Mouse (Mus musculus): ENCODE data around the gene Syndig1. TPM values are rescaled to one million over a fixed set of nuclear protein-coding genes. Genes with fewer than 3 reads are reported as not detected.
A peak's percentile ranks its signal among the peaks of the same experiment; 100 is the strongest.

Syndig1 gene
- polyA plus RNA-seq, 1 experiment from 2014 or later = 109 TPM

DNA sequence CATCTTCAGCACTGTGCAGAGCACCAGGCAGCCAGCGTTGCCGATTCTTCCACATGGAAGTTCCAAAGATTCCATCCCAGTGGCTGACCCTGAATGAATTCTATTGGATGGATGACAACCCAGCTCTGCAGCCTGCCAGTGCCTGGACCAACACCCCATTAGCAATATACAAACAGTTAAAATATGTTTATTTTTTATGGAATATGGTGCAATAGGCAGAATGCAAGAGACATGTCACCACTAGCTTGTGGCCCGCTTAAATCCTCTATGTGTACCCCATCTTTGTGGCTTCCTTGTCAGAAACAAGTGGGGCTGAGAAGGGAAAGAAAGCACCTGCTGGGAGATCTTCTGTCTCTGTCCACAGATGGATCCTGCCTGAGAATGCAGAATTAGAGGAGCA lies 174.5 kb downstream of the Syndig1 start:
- no peaks in the 10 kb centered on the region for H3K27me3 ChIP-seq (ENCODE audit: control insufficient read depth, insufficient read depth, low read length)
- H3K9me3 ChIP-seq (ENCODE audit: control insufficient read depth, low read length) = no peaks in the 10 kb centered on the region
- 98% methylated on average over 3 of the region's 3 CpGs for WGBS
- no peak overlapping the region for H3K9ac ChIP-seq (replicated peaks; ENCODE audit: low read depth, low read length)
- no peaks in the 10 kb centered on the region for H3K36me3 ChIP-seq (ENCODE audit: control insufficient read depth, insufficient read depth, low read length)
- no peak overlapping the region for H3K4me3 ChIP-seq (ENCODE audit: low read depth, low read length)
- no peaks in the 10 kb centered on the region for H3K4me1 ChIP-seq (ENCODE audit: control insufficient read depth, insufficient read depth, low read length)
- no peak for ATAC-seq (ENCODE audit: low read depth)
- no peak overlapping the region for H3K4me2 ChIP-seq (ENCODE audit: low read depth, low read length)
- H3K27ac ChIP-seq (ENCODE audit: low read depth, low read length) = no peak overlapping the region

DNA sequence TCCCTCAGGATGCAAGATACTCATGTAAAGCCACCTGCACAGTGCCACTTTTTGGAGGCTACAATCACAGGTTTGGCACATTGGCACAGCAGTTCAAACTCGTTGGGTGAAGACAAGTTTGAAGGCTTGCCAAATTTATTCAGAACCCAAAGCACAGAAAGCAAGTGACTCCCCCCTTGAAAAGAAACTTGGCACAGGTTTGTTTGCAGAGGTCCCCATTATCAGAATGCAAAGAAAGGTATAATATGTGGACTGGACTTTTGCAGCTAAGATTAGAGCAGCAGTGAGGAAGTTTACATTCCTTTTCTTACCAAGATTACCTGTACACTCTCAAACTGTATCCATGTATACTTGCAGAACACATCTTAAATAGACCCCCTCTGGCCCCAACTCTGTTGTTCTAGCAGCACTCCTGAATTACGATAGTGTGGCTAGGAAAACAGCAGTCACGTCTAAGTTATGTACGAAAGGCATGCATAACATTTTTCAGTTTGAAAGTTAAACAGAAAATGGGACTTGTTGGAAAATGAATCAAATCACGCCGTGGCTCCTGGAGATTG lies 183.9 kb downstream of the Syndig1 start:
- no peak for ATAC-seq (ENCODE audit: low read depth)
- H3K4me2 ChIP-seq (ENCODE audit: low read depth, low read length) = no peak overlapping the region
- H3K9me3 ChIP-seq (ENCODE audit: control insufficient read depth, low read length) = no peaks in the 10 kb centered on the region
- H3K4me1 ChIP-seq (ENCODE audit: control insufficient read depth, insufficient read depth, low read length) = 0 out of 2 replicates have a peak, but pooled peaks cover 3% of the 10 kb centered on the region
- H3K4me3 ChIP-seq (ENCODE audit: low read depth, low read length) = no peak overlapping the region
- H3K27ac ChIP-seq (ENCODE audit: low read depth, low read length) = no peak overlapping the region
- H3K9ac ChIP-seq (replicated peaks; ENCODE audit: low read depth, low read length) = no peak overlapping the region
- no peaks in the 10 kb centered on the region for H3K27me3 ChIP-seq (ENCODE audit: control insufficient read depth, insufficient read depth, low read length)
- WGBS = 80% methylated on average over 6 of the region's 6 CpGs
- H3K36me3 ChIP-seq (ENCODE audit: control insufficient read depth, insufficient read depth, low read length) = no peaks in the 10 kb centered on the region

DNA sequence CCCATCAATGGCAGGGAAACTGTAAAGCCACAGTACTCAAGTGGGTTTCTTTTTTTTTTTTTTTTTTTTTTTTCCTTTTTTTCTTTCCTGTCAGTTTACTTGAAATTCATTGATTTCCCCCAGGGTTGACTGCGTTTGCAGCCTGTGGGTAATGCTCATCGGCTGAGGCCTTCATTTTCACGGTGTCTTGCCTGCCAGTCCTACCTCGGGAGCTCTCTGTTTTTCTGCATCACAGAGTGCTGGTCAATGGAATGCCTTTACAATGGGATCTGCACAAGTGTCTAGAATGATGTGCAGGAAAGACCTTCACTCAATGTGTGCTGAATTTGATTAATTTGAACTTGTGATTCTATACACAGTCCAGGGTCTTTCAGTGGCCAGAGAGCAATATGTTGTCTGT lies 184.8 kb downstream of the Syndig1 start:
- Histone ChIP-seq H3K36me3 (ENCODE audit: control insufficient read depth, insufficient read depth, low read length) (no peaks in the 10 kb centered on the region), H3K9me3 (ENCODE audit: control insufficient read depth, low read length) (no peaks in the 10 kb centered on the region), H3K4me1 (ENCODE audit: control insufficient read depth, insufficient read depth, low read length) (0 out of 2 replicates have a peak, but pooled peaks cover 3% of the 10 kb centered on the region), H3K4me2 (ENCODE audit: low read depth, low read length) (no peak overlapping the region), H3K27ac (ENCODE audit: low read depth, low read length) (no peak overlapping the region), H3K9ac (replicated peaks; ENCODE audit: low read depth, low read length) (no peak overlapping the region), H3K27me3 (ENCODE audit: control insufficient read depth, insufficient read depth, low read length) (no peaks in the 10 kb centered on the region), H3K4me3 (ENCODE audit: low read depth, low read length) (no peak overlapping the region)
- ATAC-seq (ENCODE audit: low read depth) = no peak
- WGBS = 31% methylated on average over 4 of the region's 4 CpGs

DNA sequence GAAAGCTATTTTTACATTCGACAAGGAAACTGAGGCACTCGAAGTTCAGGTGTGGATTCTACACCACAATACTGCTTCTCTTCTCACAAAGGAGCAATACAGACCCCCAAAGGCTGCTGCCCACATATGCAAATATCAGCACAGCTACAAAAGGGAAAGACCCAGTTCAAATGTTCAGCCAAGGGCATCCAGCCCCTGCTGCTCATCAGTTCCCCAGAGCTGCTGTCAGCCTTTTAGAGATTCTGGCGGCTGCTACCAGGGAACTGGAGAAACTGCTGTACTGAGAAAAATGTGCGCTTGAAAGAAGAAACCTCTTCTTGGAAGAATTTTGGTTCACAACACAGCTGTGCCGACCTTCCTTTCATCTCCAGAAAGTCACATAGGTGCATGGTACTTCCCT lies 187.3 kb downstream of the Syndig1 start:
- no peak for ATAC-seq (ENCODE audit: low read depth)
- Histone ChIP-seq H3K4me2 (ENCODE audit: low read depth, low read length) (no peak overlapping the region), H3K27ac (ENCODE audit: low read depth, low read length) (0 out of 2 replicates have a peak overlapping the region, but pooled peaks have one; percentile 2), H3K9ac (replicated peaks; ENCODE audit: low read depth, low read length) (no peak overlapping the region), H3K27me3 (ENCODE audit: control insufficient read depth, insufficient read depth, low read length) (no peaks in the 10 kb centered on the region), H3K4me3 (ENCODE audit: low read depth, low read length) (no peak overlapping the region), H3K36me3 (ENCODE audit: control insufficient read depth, insufficient read depth, low read length) (no peaks in the 10 kb centered on the region), H3K4me1 (ENCODE audit: control insufficient read depth, insufficient read depth, low read length) (0 out of 2 replicates have a peak, but pooled peaks cover 3% of the 10 kb centered on the region), H3K9me3 (ENCODE audit: control insufficient read depth, low read length) (no peaks in the 10 kb centered on the region)
- 55% methylated on average over 5 of the region's 5 CpGs for WGBS

DNA sequence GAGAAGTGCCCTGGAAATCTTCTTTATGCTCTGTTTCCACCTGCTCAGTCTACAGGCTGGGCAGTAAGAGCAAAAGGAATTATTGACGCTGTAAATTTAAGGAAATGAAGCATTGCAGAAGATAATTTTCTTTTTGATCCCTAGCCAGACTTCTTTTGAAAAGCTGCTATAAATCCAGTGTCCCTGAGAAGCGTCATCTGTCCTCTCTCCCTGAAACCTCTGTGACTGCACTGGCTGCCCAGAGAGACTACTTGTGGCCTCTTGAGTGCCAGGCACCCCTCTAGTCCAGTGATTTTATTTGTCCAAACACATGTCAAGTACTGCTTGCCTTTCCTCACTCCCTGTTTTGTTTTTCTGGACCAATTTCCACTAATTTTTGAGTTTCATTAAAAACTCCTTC lies 191.7 kb downstream of the Syndig1 start:
- Histone ChIP-seq H3K4me3 (ENCODE audit: low read depth, low read length) (no peak overlapping the region), H3K9ac (replicated peaks; ENCODE audit: low read depth, low read length) (no peak overlapping the region), H3K27me3 (ENCODE audit: control insufficient read depth, insufficient read depth, low read length) (no peaks in the 10 kb centered on the region), H3K9me3 (ENCODE audit: control insufficient read depth, low read length) (no peaks in the 10 kb centered on the region), H3K4me1 (ENCODE audit: control insufficient read depth, insufficient read depth, low read length) (peaks cover 8% of the 10 kb centered on the region; the same call in 1 of the 2 replicates), H3K4me2 (ENCODE audit: low read depth, low read length) (no peak overlapping the region), H3K27ac (ENCODE audit: low read depth, low read length) (no peak overlapping the region), H3K36me3 (ENCODE audit: control insufficient read depth, insufficient read depth, low read length) (no peaks in the 10 kb centered on the region)
- ATAC-seq (ENCODE audit: low read depth) = no peak
- 48% methylated on average over 2 of the region's 2 CpGs for WGBS

DNA sequence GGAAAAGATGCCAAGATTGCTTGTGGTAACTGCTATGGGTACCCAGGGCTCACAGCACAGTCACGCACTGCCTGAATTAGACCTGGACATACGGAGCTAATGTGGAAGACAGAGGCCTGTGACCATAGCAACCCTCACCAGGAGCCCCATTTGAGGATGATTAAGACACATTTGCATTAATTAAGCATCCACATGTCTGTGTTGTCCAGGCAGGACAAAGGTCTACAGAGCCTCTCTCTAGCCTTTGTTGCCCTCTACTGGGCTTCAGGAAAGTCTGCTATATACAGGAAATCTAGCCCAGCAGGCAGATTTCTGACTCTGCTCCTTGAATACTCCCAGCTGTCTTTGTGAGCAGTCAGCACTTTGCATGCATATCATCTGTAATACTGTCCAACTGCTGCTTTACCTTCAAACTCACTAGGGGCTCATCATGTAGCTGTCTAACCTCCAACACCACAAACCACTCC lies 194.9 kb downstream of the Syndig1 start:
- 2% methylated on average over 2 of the region's 2 CpGs for WGBS

DNA sequence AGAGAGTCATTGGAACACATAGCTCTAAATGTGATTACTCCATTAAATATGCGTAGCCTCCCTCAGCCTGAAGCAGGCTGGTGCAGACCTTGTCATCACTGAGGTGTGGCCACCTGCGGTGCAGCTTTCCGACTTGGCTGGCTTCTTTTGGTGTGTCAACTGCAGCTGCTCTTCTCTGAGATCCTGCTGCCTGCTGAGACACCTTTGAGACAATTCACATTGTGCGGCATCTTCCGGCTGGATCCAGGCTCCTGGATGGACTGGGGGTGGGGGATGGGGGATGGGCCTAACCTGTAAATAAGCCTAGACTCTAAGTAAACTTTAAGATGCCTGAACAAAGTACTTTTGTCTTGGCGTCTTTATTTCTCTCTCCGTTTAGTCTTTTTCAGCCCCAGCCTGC lies 214.5 kb downstream of the Syndig1 start:
- ATAC-seq (ENCODE audit: low read depth) = no peak
- Histone ChIP-seq H3K4me3 (ENCODE audit: low read depth, low read length) (no peak overlapping the region), H3K27ac (ENCODE audit: low read depth, low read length) (no peak overlapping the region), H3K27me3 (ENCODE audit: control insufficient read depth, insufficient read depth, low read length) (no peaks in the 10 kb centered on the region), H3K9me3 (ENCODE audit: control insufficient read depth, low read length) (no peaks in the 10 kb centered on the region), H3K4me1 (ENCODE audit: control insufficient read depth, insufficient read depth, low read length) (no peaks in the 10 kb centered on the region), H3K9ac (replicated peaks; ENCODE audit: low read depth, low read length) (no peak overlapping the region), H3K4me2 (ENCODE audit: low read depth, low read length) (no peak overlapping the region), H3K36me3 (ENCODE audit: control insufficient read depth, insufficient read depth, low read length) (no peaks in the 10 kb centered on the region)
- WGBS = 85% methylated on average over 7 of the region's 7 CpGs

More for the DNA sequence above, 194.9 kb downstream of the Syndig1 start:
- H3K27me3 ChIP-seq (ENCODE audit: control insufficient read depth, insufficient read depth, low read length) = no peaks in the 10 kb centered on the region
- H3K4me2 ChIP-seq (ENCODE audit: low read depth, low read length) = no peak overlapping the region
- peak; percentile 98 for ATAC-seq (ENCODE audit: low read depth)
- no peak overlapping the region for H3K9ac ChIP-seq (replicated peaks; ENCODE audit: low read depth, low read length)
- no peaks in the 10 kb centered on the region for H3K9me3 ChIP-seq (ENCODE audit: control insufficient read depth, low read length)
- H3K4me3 ChIP-seq (ENCODE audit: low read depth, low read length) = no peak overlapping the region
- no peak overlapping the region for H3K27ac ChIP-seq (ENCODE audit: low read depth, low read length)
- H3K4me1 ChIP-seq (ENCODE audit: control insufficient read depth, insufficient read depth, low read length) = peaks cover 5% of the 10 kb centered on the region; the same call in 1 of the 2 replicates
- no peaks in the 10 kb centered on the region for H3K36me3 ChIP-seq (ENCODE audit: control insufficient read depth, insufficient read depth, low read length)

Other genes starting within 250 kb of the Syndig1 start
- gene C530025M09Rik, start 2.0 kb downstream of the Syndig1 start, polyA plus RNA-seq (2014; fragmentation: Nextera tagmentation; extraction: Ambion mirVana) = 2.7 and 2.9 TPM in 2 replicates

All from neural tube, embryonic 14.5 days (tissue).